In the genomic region with DNA sequence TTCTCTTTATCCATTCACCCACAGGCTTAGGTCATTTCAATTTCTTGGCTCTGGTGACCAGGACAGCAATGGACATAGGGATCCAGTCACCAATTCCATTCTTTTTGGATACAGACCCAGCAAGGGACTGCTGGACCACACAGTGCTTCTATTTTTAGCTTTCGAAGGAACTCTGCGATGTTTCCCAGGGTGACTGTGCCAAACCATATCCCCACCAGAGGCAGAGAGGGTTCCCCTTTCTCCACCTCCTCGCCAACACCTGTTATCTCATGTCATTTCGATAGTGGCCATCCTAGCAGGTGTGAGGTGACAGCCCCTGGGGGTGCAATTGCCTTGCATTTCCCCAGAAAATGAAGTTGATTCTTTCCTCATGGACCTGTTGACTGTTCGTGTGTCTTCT, we compare ENCODE assay signal across 29 mouse cellular contexts. TPM values are rescaled to one million over a fixed set of nuclear protein-coding genes. Genes with fewer than 3 reads are reported as not detected.
DNase-seq lines count a peak whose midpoint lies in the region; ATAC-seq and TF ChIP-seq lines count a peak whose summit lies in the region.
"Had no signal": no experiment of that assay in that cellular context is flagged by ENCODE, and none has a peak within 500 bp of the region (broad histone marks: within the 10 kb centered on the region; RNA-seq: fewer than 3 reads in every experiment).

No protein-coding gene starts in this region.

- peaks cover 26% of the 10 kb centered on the region for H3K4me1 ChIP-seq in heart, embryonic 15.5 days (replicated peaks)
- H3K4me1 ChIP-seq in heart, postnatal 0 days (ENCODE audit: control insufficient read depth, insufficient read depth) = no peaks in the 10 kb centered on the region
- H3K4me1 ChIP-seq in hindbrain, embryonic 16.5 days (ENCODE audit: control insufficient read depth, insufficient read depth, low read depth, low read length) = peaks cover 9% of the 10 kb centered on the region; the same call in 1 of the 2 replicates

- H3K4me3 ChIP-seq in heart, embryonic 15.5 days = no peak overlapping the region
- no peak overlapping the region for H3K4me3 ChIP-seq in heart, postnatal 0 days (ENCODE audit: low read depth, low read length)
- no peak overlapping the region for H3K4me3 ChIP-seq in hindbrain, embryonic 16.5 days (ENCODE audit: low read length)
- H3K4me3 ChIP-seq: forebrain, embryonic 10.5 days; forebrain, embryonic 13.5 days; hindbrain, embryonic 10.5 days; hindbrain, embryonic 13.5 days had no signal

- H3K27ac ChIP-seq in heart, embryonic 15.5 days = peak overlapping the region; percentile 32; the same call in 1 of the 2 replicates
- H3K27ac ChIP-seq in heart, postnatal 0 days (ENCODE audit: low read depth) = no peak overlapping the region
- no peak overlapping the region for H3K27ac ChIP-seq in hindbrain, embryonic 16.5 days (ENCODE audit: low read depth, low read length)
- H3K27ac ChIP-seq: forebrain, embryonic 10.5 days; forebrain, embryonic 13.5 days; hindbrain, embryonic 10.5 days; hindbrain, embryonic 13.5 days; hindbrain, postnatal 0 days had no signal

- no peaks in the 10 kb centered on the region for H3K9me3 ChIP-seq in heart, embryonic 15.5 days (replicated peaks)
- no peaks in the 10 kb centered on the region for H3K9me3 ChIP-seq in heart, postnatal 0 days (replicated peaks; ENCODE audit: control insufficient read depth, low read length)
- no peaks in the 10 kb centered on the region for H3K9me3 ChIP-seq in hindbrain, embryonic 16.5 days (ENCODE audit: control insufficient read depth, low read length)
- H3K9me3 ChIP-seq: forebrain, embryonic 10.5 days; forebrain, embryonic 13.5 days; hindbrain, embryonic 10.5 days; hindbrain, embryonic 13.5 days had no signal

- peaks cover 24% of the 10 kb centered on the region; the same call in 1 of the 2 replicates for H3K36me3 ChIP-seq in heart, embryonic 15.5 days
- peaks cover 36% of the 10 kb centered on the region; the same call in 1 of the 2 replicates for H3K36me3 ChIP-seq in heart, postnatal 0 days (replicated peaks; ENCODE audit: control insufficient read depth, insufficient read depth, low read length)
- no peaks in the 10 kb centered on the region for H3K36me3 ChIP-seq in hindbrain, embryonic 16.5 days (ENCODE audit: control insufficient read depth, insufficient read depth, low read length)
- H3K36me3 ChIP-seq: forebrain, embryonic 10.5 days; G1E; hindbrain, embryonic 10.5 days; hindbrain, embryonic 13.5 days had no signal

- TF ChIP-seq CTCF in heart, postnatal 0 days (IDR thresholded peaks at IDR 0.05; ENCODE audit: low read depth) = no peak

- no peak overlapping the region for H3K4me2 ChIP-seq in heart, embryonic 15.5 days
- no peak overlapping the region for H3K4me2 ChIP-seq in heart, postnatal 0 days (ENCODE audit: low read depth, low read length)
- no peak overlapping the region for H3K4me2 ChIP-seq in hindbrain, embryonic 16.5 days (ENCODE audit: low read length)
- H3K4me2 ChIP-seq: forebrain, embryonic 13.5 days; hindbrain, embryonic 13.5 days had no signal

- no peak for ATAC-seq in heart, embryonic 15.5 days (replicated peaks; ENCODE audit: insufficient number of reproducible peaks, insufficient read depth, low FRiP score, low read depth)
- ATAC-seq in heart, postnatal 0 days (ENCODE audit: insufficient read depth, low read depth) = 0 out of 2 replicates have a peak, but pooled peaks have one; percentile 43
- no peak for ATAC-seq in hindbrain, embryonic 16.5 days
- ATAC-seq: forebrain, embryonic 13.5 days; forebrain, embryonic 16.5 days; hindbrain, postnatal 0 days; inflammation-experienced regulatory T-cells, adult 6 months; intestine, embryonic 16.5 days; Patski had no signal

- no peak overlapping the region for H3K9ac ChIP-seq in heart, embryonic 15.5 days
- no peak overlapping the region for H3K9ac ChIP-seq in heart, postnatal 0 days (replicated peaks; ENCODE audit: low read depth, low read length)
- no peak overlapping the region for H3K9ac ChIP-seq in hindbrain, embryonic 16.5 days (ENCODE audit: low read depth, low read length)
- H3K9ac ChIP-seq: forebrain, embryonic 13.5 days; hindbrain, embryonic 13.5 days had no signal

- intact Hi-C loops in heart, postnatal 25 days (cut with DNase I) = no loop called here
- intact Hi-C loops in heart, postnatal 36 days (cut with DNase I) = no loop called here

- 43% methylated on average over 5 of the region's 5 CpGs for WGBS in heart, embryonic 15.5 days
- WGBS in heart, postnatal 0 days = 36% methylated on average over 5 of the region's 5 CpGs
- 87% methylated on average over 5 of the region's 5 CpGs for WGBS in hindbrain, embryonic 16.5 days

- peak; percentile 30 to 46 for DNase-seq in heart, adult 9 months (ENCODE audit: low spot score in 2 of 2)
- DNase-seq in heart, postnatal 25 days (ENCODE audit: low spot score) = no peak
- no peak for DNase-seq in heart, postnatal 36 days
- peak; percentile 46 for DNase-seq in heart, postnatal 0 days (ENCODE audit: low spot score)
- DNase-seq in cerebellum, adult 11-12 months = no peak
- DNase-seq: adrenal gland, adult 2 months; adrenal gland, postnatal 14 days; B cell, adult 2 months; cerebellum, adult 11 months; cerebellum, adult 8-10 months; cerebellum, postnatal 10 days; gastrocnemius, postnatal 10 days; gastrocnemius, postnatal 36 days; kidney, adult 18-20 months; kidney, adult 9 months had no signal

- TF ChIP-seq EP300 in heart, postnatal 0 days (IDR thresholded peaks at IDR 0.05; ENCODE audit: low read depth) = no peak

- H3K27me3 ChIP-seq in heart, embryonic 15.5 days = no peaks in the 10 kb centered on the region
- H3K27me3 ChIP-seq in heart, postnatal 0 days (ENCODE audit: control insufficient read depth, insufficient read depth, low read length) = no peaks in the 10 kb centered on the region
- H3K27me3 ChIP-seq in hindbrain, embryonic 16.5 days (replicated peaks; ENCODE audit: control insufficient read depth, insufficient read depth, low read length) = no peaks in the 10 kb centered on the region
- H3K27me3 ChIP-seq: CH12.LX had no signal

RNA-seq across cellular contexts. Expression of gene Tbx5, which starts 30.0 kb away (rescaled TPM):
- total RNA-seq in heart, postnatal 25 days (2021) = 10 to 100 TPM; 29.0 to 33.6 TPM
- polyA plus RNA-seq in heart, embryonic 15.5 days (2015; fragmentation: Nextera tagmentation; extraction: Ambion mirVana) = 30.1 and 33.8 TPM in 2 replicates
- 10 to 100 TPM; 26.5 to 40.1 TPM for total RNA-seq in heart, postnatal 36 days (2021)
- 17.3 and 22.8 TPM in 2 replicates for total RNA-seq in heart, postnatal 0 days (2014; rRNA removed; ENCODE audit: low replicate concordance)
- polyA plus RNA-seq in heart, postnatal 0 days (2015; fragmentation: Nextera tagmentation; extraction: Ambion mirVana) = 29.2 and 31.1 TPM in 2 replicates
- polyA plus RNA-seq in hindbrain, embryonic 16.5 days (2015; fragmentation: Nextera tagmentation; extraction: Ambion mirVana) = 0.05 and 0.11 TPM in 2 replicates
- total RNA-seq: CH12.LX; gastrocnemius, postnatal 36 days; granulocyte monocyte progenitor cell, adult 5-6 weeks; hindbrain, postnatal 0 days had no signal
- polyA plus RNA-seq: forebrain, embryonic 16.5 days; G1E; hindbrain, embryonic 10.5 days; hindbrain, embryonic 13.5 days; inflammation-experienced regulatory T-cells, adult 6 months; intestine, embryonic 16.5 days; Patski had no signal

Comparison
In these comparisons a context has a peak if more than half of its experiments do, and no peak if none do; other contexts are left out.
1. DNase-seq: peak in heart, adult 9 months (2 of 2) and heart, postnatal 0 days (single experiment); none in heart, postnatal 25 days (single experiment), heart, postnatal 36 days (0 of 2) and cerebellum, adult 11-12 months (single experiment).